Mouse (Mus musculus): ENCODE data around the gene Casp7. TPM values are rescaled to one million over a fixed set of nuclear protein-coding genes. Genes with fewer than 3 reads are reported as not detected.

Gene Casp7
- polyA plus RNA-seq, 1 experiment = 12.4 TPM

GRCm38 (mm10) chr19:56470286-56471020 lies 73.5 kb downstream of the Casp7 start:
- no peak overlapping the region for H3K4me3 ChIP-seq (ENCODE audit: insufficient read depth, low read depth, low read length)
- no peak for DNase-seq
- WGBS = 88% methylated on average over 14 of the region's 14 CpGs
- H3K27ac ChIP-seq (ENCODE audit: insufficient read depth, low read depth, low read length) = no peak overlapping the region
- no peaks in the 10 kb centered on the region for H3K27me3 ChIP-seq (replicated peaks; ENCODE audit: control insufficient read depth, insufficient read depth, low read length)
- H3K4me1 ChIP-seq (ENCODE audit: control insufficient read depth, insufficient read depth, low read length) = no peaks in the 10 kb centered on the region
- H3K36me3 ChIP-seq (ENCODE audit: control insufficient read depth, insufficient read depth, low read length) = no peaks in the 10 kb centered on the region
- TF ChIP-seq POLR2A (IDR thresholded peaks at IDR 0.05; ENCODE audit: low read depth, low read length) = no peak
- no peak for TF ChIP-seq CTCF (conservative IDR thresholded peaks at IDR 0.05; ENCODE audit: insufficient read depth, insufficient read length, low read depth, low read length)

- WGBS = 85% methylated on average over 10 of the region's 10 CpGs
- Histone ChIP-seq H3K27me3 (replicated peaks; ENCODE audit: control insufficient read depth, insufficient read depth, low read length) (no peaks in the 10 kb centered on the region), H3K4me3 (ENCODE audit: insufficient read depth, low read depth, low read length) (no peak overlapping the region), H3K36me3 (ENCODE audit: control insufficient read depth, insufficient read depth, low read length) (no peaks in the 10 kb centered on the region), H3K27ac (ENCODE audit: insufficient read depth, low read depth, low read length) (no peak overlapping the region), H3K4me1 (ENCODE audit: control insufficient read depth, insufficient read depth, low read length) (no peaks in the 10 kb centered on the region)
- TF ChIP-seq POLR2A (IDR thresholded peaks at IDR 0.05; ENCODE audit: low read depth, low read length) = no peak
- no peak for TF ChIP-seq CTCF (conservative IDR thresholded peaks at IDR 0.05; ENCODE audit: insufficient read depth, insufficient read length, low read depth, low read length)
- DNase-seq = no peak
Observed at GRCm38 (mm10) chr19:56471934-56472333, 75.0 kb downstream of the Casp7 start.

GRCm38 (mm10) chr19:56474869-56475550 lies 78.1 kb downstream of the Casp7 start:
- no peak for TF ChIP-seq POLR2A (IDR thresholded peaks at IDR 0.05; ENCODE audit: low read depth, low read length)
- no peak for TF ChIP-seq CTCF (conservative IDR thresholded peaks at IDR 0.05; ENCODE audit: insufficient read depth, insufficient read length, low read depth, low read length)
- 57% methylated on average over 19 of the region's 19 CpGs for WGBS
- no peak overlapping the region for H3K4me3 ChIP-seq (ENCODE audit: insufficient read depth, low read depth, low read length)
- no peak for DNase-seq
- H3K27ac ChIP-seq (ENCODE audit: insufficient read depth, low read depth, low read length) = no peak overlapping the region
- H3K36me3 ChIP-seq (ENCODE audit: control insufficient read depth, insufficient read depth, low read length) = no peaks in the 10 kb centered on the region
- no peaks in the 10 kb centered on the region; the same call in 1 of the 2 replicates for H3K4me1 ChIP-seq (ENCODE audit: control insufficient read depth, insufficient read depth, low read length)
- no peaks in the 10 kb centered on the region for H3K27me3 ChIP-seq (replicated peaks; ENCODE audit: control insufficient read depth, insufficient read depth, low read length)

GRCm38 (mm10) chr19:56476546-56476945 lies 79.6 kb downstream of the Casp7 start:
- Histone ChIP-seq H3K36me3 (ENCODE audit: control insufficient read depth, insufficient read depth, low read length) (no peaks in the 10 kb centered on the region), H3K27me3 (replicated peaks; ENCODE audit: control insufficient read depth, insufficient read depth, low read length) (no peaks in the 10 kb centered on the region), H3K4me1 (ENCODE audit: control insufficient read depth, insufficient read depth, low read length) (no peaks in the 10 kb centered on the region; the same call in 1 of the 2 replicates), H3K4me3 (ENCODE audit: insufficient read depth, low read depth, low read length) (no peak overlapping the region), H3K27ac (ENCODE audit: insufficient read depth, low read depth, low read length) (no peak overlapping the region)
- 68% methylated on average over 2 of the region's 2 CpGs for WGBS
- TF ChIP-seq POLR2A (IDR thresholded peaks at IDR 0.05; ENCODE audit: low read depth, low read length) = no peak
- TF ChIP-seq CTCF (conservative IDR thresholded peaks at IDR 0.05; ENCODE audit: insufficient read depth, insufficient read length, low read depth, low read length) = no peak
- no peak for DNase-seq

DNA sequence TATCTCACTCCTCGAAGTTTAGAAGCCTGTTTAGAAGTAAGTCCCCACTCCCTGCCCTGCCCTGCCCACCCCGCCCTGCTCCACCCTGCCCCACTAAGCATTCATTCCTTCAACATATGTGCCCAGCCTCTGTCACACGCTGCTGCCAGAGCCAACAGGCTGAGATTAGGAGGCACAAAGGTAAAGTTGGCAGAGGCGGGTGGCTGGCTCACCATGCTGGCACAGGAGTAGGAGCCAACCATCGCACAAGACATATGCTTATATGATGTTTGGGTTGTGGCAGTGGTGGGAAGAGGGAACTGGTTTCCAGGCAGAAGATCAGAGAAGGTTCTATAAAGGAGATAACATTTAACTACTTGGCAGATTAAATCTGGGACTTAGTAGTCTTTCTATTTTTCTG lies 80.3 kb downstream of the Casp7 start:
- DNase-seq = no peak
- H3K36me3 ChIP-seq (ENCODE audit: control insufficient read depth, insufficient read depth, low read length) = no peaks in the 10 kb centered on the region
- no peaks in the 10 kb centered on the region for H3K27me3 ChIP-seq (replicated peaks; ENCODE audit: control insufficient read depth, insufficient read depth, low read length)
- H3K27ac ChIP-seq (ENCODE audit: insufficient read depth, low read depth, low read length) = no peak overlapping the region
- H3K4me1 ChIP-seq (ENCODE audit: control insufficient read depth, insufficient read depth, low read length) = no peaks in the 10 kb centered on the region; the same call in 1 of the 2 replicates
- TF ChIP-seq CTCF (conservative IDR thresholded peaks at IDR 0.05; ENCODE audit: insufficient read depth, insufficient read length, low read depth, low read length) (no peak), POLR2A (IDR thresholded peaks at IDR 0.05; ENCODE audit: low read depth, low read length) (no peak)
- 86% methylated on average over 5 of the region's 5 CpGs for WGBS
- no peak overlapping the region for H3K4me3 ChIP-seq (ENCODE audit: insufficient read depth, low read depth, low read length)

DNA sequence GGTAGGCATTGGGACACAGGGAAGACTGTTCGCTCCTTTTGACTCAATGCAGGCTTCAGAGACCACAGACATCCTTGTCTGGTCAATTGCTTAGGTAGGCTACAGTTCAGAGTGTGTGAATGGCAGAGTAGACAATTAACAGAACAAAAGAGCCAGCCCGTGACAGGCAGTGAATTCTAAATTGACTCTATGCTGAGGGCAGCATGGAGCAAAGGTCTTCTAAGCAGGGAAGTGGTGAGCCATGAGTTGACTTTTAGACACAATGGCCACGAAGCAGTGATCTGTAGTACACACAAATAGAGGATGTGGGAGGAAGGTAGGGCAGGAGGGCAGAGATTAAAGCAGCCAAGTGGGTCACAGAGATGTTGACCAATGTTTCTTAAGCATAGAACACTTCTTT lies 80.9 kb downstream of the Casp7 start:
- peak; percentile 77 for DNase-seq
- no peak overlapping the region for H3K4me3 ChIP-seq (ENCODE audit: insufficient read depth, low read depth, low read length)
- no peaks in the 10 kb centered on the region for H3K27me3 ChIP-seq (replicated peaks; ENCODE audit: control insufficient read depth, insufficient read depth, low read length)
- WGBS = 41% methylated on average over 3 of the region's 3 CpGs
- H3K27ac ChIP-seq (ENCODE audit: insufficient read depth, low read depth, low read length) = no peak overlapping the region
- H3K36me3 ChIP-seq (ENCODE audit: control insufficient read depth, insufficient read depth, low read length) = no peaks in the 10 kb centered on the region
- TF ChIP-seq CTCF (conservative IDR thresholded peaks at IDR 0.05; ENCODE audit: insufficient read depth, insufficient read length, low read depth, low read length) (no peak), POLR2A (IDR thresholded peaks at IDR 0.05; ENCODE audit: low read depth, low read length) (no peak)
- no peaks in the 10 kb centered on the region; the same call in 1 of the 2 replicates for H3K4me1 ChIP-seq (ENCODE audit: control insufficient read depth, insufficient read depth, low read length)
